Mouse (Mus musculus) ES-Bruce4 (cell line): Measurements from ENCODE around the gene Donson.

Experiments
- CTCF ChIP-seq: IDR thresholded peaks from one replicate; pipeline ENCODE4 v1.8.1; 2011; ENCODE audit warnings: low read depth, low read length
- POLR2A ChIP-seq: IDR thresholded peaks from one replicate; pipeline ENCODE4 v1.8.1; 2011; ENCODE audit warnings: low read length; ENCODE audit not compliant: insufficient read depth

DNA sequence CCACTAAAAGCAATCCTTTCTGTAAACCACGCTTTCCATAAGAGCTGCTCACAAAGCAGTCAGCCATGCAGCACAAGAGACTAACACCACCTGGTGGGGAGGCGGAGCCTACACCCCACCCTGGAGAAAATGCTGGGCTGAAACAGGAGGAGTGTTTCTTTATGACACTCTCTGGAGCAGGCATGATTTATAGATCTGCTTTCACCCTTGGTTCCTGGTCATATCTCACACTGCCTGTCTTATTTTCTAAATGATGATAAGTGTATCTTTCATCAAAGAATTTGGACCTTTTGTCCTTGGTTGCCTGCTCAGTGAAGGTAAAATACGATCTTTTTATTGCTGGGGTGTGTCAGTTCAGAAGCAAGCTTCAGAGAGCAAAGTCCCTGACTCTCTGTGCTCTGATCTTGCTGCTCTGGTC, 14.2 kb upstream of the Donson start:
- TF ChIP-seq CTCF (no peak), POLR2A (no peak)
